Mouse (Mus musculus) lung, postnatal 4 days (tissue): ENCODE measurements around the gene Hsd17b2.
"Not testable (repeated sequence)": the region's sequence is repeated elsewhere in the genome, so short reads cannot be mapped to it uniquely, and the experiment has no call there.

Experiments
- DNase-seq, 2 experiments: peaks; one replicate each; pipeline ENCODE4 v3.0.0; 2021

The Hsd17b2 gene

DNA sequence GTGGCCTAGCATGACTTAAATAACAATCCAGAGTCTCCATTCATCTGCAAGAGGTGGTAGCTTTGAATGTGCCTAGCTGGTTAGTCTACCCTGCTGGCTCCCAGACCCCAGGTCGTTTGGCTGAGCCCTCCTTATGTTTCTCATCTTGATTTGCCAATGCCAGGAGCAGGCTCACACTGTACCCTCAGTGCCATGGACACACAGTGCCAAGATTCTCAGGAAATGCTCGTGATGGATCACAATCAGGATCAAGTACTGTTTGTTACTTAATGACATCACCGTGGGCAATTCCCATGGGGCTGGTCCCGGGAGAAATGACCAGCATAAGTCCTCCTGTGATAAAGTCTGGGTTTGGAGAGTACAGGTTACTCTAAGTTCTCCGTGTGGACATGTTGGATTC, 14.2 kb downstream of the Hsd17b2 start:
- no peak for DNase-seq

DNA sequence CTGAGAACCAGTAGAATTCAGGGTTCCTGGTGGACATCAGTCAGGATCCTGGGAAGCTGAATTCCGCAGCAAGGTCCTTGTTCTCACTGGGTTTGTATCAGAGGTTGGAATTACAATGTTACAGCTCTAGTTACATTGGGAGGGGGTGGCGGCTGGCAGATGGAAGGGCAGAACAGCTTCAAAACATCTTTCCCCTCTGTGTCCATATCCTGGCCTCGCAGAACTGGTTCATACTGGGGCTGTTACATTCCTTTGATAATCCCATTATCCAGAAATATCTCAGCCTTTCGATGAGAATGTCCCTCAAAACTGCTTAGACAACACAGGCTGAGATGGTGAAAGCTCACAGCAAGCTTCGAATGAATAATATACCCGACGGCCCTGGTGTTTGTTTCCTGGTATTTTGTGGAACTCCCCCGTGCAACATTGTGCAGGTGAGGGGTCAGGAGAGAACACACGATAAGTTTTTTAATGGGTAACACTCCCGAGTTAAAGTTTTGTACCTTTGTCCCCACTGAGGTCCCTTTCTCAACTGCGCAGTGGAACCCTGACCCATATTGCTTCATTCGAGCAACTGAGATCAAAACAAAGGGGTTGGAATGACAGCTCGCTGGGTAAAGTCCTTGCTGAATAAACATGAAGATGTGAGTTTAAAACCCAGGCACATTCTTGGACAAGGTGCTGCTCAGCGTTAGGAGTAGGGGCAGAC, 16.6 kb downstream of the Hsd17b2 start:
- no peak for DNase-seq

DNA sequence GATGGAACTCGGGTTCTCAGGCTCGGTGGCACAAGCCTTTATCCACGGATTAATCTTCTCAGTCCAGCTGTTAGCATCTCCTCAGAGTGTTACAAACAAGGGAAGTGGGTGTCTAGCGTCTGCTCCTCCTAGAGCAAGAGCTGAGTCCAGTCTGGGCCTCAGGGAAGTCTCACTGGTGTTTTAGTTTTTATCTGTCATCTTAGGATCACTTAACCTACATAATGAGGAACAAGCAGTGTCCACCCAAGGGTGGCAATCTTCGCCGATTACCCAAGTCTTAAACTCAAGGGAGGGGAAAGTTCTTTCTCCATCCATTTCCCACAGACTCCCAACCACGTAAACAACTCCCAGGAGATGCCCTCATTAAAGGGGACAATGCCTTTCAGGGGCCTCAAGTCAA, 24.8 kb downstream of the Hsd17b2 start:
- DNase-seq, result no peak

DNA sequence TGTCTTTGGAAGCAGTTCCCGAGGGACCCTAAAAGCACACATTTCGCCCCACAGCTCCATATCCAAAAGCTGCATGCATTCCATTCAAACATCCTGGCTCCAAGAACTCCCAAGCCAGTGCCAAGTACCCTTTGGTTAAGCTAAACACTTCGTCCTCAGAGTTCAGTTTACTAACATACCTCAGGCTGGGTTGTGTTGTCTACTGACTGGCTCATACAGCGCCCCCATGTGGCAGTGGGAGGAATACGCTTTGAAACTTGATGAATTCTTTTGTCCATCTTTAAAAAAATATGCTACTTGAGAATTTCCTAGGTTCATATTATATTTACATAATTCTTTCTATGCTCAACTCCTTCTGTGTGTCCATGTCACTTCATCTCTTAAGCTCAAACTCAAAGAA, 25.9 kb downstream of the Hsd17b2 start:
- peak; percentile 24 to 31 for DNase-seq

DNA sequence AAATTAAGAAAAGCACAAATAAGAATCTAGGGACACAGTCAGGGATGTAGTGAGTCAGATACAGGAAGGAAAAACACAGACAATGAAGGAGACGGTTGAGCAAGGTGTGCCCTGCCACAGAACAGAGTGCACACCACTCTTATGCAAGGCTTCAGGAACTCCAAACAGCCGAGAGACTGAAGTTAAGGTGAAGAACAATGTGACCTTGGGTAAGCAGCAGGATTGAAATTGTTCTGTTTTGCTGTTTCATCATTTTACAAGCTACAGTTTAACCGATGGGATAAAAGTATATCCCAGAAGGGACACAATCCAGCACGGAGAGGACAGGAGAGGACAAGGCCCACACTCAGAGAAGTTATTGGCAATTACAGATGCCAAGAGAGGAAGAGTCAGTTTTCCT, 26.5 kb downstream of the Hsd17b2 start:
- no peak for DNase-seq

DNA sequence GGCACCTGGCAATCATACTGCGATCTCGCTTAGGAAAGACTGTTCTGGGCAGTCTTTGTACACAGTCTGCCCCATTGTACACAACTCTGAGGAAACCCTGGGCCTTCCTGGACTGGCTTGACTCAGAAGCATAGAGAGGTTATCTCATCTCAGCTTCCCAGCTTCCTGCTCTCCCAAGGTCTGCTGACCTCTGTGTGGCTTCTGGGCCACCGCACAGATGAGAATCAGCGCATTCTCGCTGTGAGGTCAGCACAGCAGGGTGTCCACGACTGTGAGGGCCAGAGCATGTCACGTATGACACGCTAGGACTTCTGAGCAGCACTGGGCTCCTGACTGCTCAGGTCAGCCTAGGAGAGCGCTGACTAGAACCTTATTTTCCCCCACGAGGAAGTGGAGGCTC, 29.3 kb downstream of the Hsd17b2 start:
- DNase-seq, result no peak

DNA sequence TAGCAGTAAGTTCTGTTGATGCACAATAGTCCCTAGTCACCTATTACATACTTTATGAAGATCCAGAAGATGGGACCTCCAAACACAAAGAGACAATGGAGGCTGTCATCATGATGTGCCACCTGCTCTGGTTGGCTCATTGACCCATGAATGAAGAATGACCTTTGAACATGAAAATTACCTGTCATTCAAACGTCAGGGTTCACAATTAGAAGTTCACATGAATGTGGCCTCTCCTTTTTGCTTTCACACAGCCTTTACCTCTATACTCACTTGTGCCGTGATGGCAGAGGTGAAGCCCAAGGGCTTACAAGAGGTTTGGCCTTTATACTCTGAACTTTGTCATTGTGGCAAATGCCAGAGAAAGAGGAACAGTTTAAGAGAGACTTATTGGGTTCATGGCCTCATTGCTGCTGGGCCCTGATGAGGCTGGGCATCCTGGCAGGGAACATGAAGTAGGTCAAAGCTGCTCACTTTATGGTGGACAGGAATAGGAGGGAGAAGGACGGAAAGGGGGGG, 35.0 kb downstream of the Hsd17b2 start:
- no peak for DNase-seq

DNA sequence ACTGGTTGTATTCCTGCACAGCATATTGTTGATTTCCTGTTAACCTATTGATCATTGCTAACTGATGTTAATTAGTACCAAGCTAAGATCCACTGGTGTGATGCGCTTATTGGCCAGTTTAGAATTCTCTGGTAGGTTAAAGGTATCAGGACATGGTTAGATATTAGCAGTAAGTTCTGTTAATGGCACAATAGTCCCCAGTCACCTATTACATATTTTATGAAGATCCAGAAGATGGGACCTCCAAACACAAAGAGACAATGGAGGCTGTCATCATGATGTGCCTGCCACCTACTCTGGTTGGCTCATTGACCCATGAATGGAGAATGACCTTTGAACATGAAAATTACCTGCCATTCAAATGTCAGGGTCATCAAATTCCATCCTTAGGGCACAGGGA, 36.5 kb downstream of the Hsd17b2 start:
- not testable (repeated sequence) for DNase-seq

DNA sequence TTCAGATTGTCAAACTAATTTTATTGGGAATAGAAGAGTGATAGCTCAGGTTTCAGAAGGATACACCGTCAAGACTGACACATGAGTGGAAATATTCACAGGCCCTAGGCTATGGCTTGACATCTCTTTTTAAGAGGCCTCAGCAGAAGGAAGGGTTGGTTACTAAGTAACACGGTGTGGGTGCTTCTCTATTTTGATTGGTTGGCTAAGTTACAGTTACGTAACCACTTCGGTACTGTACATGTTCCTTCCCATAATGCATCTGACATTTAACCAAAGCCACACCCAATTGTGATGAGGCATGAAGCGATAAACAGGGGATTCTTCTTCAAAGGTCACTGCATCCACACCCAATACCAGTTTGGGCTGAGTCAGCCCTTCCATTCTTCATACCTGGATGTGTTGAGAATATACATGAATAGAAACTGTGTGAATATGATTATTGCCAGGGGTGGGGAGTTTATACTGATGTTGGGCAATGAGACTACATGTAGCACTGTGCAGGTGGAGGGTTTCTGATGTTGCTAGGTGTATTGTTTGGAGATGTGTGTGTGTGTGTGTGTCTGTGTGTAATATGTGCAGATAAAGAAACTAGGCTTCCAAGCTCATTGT, 38.8 kb downstream of the Hsd17b2 start:
- no peak for DNase-seq

DNA sequence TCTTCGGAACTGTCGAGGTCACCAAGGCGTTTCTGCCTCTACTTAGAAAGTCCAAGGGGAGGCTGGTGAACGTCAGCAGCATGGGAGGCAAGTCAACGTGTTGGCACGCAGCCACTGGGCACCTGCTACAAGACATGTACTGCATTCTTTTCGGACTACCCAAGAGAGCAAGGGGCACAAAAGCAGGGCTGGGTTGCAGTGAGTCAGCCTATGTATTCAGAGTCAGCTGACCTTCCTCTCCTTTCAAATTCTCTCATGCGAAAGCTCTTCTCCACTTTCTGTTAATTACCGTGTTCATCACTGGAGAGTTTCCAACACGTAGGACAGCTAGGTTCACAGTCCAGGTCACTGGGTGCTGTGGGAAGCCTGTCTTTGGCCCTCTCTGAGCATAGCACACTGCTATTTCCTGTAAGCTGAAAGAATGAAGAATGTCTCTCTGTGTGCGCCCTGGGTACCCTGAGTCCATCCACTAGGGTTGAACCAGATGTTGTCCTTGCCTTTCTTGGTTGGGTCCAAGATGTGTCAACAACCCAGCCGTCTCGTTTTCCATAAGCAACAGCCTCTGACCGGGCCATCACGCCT, 40.8 kb downstream of the Hsd17b2 start:
- no peak for DNase-seq

DNA sequence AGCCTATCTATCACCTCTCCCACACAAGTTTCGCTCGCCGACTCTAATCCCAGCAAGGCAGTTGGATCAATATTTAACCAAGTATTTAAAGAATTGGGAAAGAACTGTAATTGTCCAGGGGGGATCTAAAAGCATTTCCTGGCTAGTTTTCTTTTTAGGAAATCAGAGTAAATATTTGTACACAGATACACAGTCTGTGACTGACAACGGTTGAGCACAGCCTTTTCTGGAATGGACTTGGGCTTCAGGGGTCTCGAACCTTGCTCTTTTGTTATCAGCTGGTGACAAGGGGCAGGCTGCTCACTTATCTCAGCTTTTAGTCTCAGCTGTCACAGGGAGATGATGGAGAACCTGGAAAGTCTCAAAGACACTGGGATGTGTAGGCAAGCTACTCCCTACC, 44.9 kb downstream of the Hsd17b2 start:
- no peak for DNase-seq

DNA sequence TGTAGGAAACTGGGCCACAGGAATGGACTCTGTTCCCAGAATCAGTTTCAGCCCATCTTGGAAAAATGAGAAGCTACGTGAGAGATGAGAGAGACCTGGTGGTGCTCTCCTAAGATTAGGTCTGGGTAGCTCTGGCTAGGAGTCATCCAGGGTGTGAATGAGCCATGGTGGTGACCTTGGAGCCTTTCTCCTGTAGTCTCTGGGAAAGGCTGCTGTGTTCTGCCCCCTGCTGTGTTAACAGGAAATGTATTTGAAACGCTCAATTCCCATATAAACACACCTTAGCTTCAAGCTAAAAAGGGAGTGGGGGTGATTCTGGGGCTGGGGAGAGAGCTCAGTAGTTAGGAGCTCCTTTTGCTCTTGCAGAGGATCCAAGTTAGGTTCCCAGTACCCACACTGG, 45.7 kb downstream of the Hsd17b2 start:
- no peak for DNase-seq

DNA sequence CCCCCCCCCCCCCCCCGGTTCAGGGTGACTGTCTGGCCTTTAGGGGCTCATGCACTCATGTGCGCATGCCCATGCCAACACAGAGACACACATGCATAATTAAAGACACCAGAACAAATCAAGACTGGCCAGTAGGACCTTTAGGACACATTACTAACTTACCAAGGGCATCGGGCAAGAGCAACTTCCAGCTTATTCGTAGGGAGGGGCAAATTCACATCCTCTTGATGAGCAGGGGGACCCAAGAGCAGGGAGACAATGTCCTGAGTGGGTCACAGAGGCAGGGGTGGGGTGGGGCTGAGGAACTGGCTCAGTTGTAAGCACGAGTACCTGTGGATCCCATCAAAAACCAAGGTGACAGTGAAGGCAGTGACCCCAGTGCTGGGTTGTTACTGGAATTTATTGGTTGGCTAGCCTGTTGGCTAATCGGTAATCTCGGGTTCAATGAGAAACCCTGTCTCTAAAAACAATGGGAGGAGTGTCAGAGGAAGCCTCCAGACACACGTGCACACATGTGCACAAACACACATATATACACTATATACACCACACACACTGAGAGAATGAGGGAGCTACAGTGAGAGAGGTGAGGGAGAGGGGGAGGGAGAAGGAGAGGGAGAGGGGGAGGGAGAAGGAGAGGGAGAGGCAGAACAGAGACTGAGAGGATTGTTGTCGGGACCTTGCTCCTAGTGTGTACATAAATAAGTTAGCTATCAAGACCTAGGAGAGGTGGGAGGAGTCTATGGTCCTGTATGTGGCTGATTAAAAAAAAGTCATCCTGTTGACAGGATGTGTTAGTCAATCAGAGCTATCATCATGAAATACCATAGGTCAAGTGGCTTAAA, 46.4 kb downstream of the Hsd17b2 start:
- DNase-seq, result no peak

DNA sequence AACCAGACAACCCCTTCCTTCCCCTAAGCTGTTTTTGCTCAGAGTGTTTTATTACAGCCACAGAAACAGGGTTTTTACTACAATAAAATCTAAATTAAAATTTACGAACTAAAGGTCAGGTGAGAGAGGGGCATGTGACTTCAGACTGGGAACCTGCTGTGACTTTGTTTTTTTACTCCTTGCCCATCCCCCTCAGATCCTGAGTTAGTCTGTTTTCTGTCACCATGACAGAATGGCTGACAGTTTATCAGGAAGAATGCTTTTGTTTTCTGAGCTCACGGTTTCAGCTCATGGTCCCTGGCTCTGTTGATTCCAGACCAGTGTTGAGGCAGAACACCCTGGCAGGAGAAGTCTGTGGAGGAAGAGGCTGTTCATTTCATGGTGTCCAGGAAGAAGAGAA, 47.7 kb downstream of the Hsd17b2 start:
- no peak for DNase-seq

DNA sequence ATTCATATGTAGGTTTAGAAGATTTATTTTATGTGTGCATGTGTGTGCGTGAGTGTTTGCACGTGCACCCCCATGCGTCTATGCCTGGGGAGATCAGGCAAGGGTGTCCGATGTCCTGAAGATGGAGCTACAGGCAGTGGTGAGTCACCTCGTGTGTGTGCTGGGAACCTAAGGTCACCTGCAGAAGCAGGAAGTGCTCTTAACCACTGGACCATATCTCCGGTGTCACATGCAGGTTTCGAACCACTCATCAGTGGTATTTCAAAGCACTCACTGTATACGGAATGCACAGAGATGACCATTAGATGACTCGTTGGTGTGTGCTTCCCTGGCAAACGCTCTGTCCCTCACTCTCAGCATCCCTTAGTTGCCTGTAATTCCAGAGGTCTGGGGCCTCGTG, 56.2 kb downstream of the Hsd17b2 start:
- no peak for DNase-seq

DNA sequence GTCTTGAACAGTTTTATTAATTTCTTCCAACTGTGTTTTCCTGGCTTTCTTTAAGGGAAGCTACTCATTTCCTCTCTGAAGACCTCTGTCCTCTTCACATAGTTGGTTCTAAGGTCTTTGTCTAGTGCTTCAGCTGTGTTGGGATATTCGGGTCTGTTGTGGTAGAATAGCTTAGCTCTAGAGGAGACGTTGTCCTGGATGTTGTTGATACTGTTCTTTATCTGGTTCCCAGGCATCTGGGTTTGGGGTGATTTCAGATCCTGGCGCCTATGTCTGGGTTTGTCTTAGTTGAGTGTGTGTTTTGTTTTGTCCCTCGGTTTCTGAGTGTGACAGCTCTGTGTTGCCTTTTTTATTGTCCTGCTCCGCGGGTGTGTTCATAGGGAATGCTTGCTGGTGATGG, 61.1 kb downstream of the Hsd17b2 start:
- no peak for DNase-seq

DNA sequence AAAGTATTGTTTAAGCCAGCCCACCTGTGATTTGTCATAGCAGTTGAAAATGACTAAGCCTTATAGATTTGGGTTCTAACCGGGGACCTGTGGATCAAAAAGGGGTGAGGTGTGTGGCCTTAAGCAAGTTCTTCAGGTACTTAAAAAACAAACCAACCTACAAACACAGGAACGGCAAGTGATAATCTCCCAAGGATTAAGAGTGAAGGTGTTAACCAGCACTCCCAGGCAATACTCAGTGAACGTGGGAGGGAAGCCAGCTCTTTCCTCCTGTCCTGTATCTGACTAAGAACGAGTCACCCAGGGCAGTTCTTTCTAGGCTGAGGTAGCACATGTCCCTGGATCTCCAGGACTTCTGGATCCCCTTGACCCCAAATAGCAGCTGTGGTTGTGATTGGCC, 62.9 kb downstream of the Hsd17b2 start:
- no peak for DNase-seq

DNA sequence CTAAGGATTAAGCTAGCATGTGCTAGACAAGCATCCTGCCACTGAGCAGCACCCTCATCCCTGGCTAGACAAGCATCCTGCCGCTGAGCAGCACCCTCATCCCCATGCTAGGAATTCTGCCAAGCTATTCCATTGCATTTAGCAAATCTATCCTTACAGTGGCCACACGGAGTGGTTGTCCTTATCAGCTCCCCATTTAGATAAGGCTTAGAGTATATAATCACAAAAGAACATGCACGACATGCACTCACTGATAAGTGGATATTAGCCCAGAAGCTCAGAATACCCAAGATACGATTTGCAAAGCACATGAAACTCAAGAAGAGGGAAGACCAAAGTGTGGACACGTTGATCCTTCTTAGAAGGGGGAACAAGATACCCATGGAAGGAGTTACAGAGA, 64.2 kb downstream of the Hsd17b2 start:
- DNase-seq, result no peak

DNA sequence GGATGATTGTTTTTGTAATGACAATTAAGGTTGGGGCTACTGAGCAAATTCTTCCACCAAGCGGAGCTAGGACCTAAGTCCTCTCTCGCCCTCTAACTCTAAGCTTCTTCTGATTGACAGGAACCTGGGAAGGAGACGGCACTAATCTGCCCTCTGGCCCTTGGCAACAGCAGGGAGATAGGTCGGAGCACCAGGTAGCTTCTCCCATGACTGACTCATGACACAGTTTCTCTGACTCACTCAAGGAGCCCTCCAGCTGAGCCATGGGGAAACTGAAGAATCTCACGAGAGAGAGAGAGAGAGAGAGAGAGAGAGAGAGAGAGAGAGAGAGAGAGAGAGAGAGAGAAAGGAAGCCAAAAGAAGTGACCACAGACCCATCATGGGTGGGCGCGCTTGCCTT, 67.3 kb downstream of the Hsd17b2 start:
- no peak for DNase-seq

DNA sequence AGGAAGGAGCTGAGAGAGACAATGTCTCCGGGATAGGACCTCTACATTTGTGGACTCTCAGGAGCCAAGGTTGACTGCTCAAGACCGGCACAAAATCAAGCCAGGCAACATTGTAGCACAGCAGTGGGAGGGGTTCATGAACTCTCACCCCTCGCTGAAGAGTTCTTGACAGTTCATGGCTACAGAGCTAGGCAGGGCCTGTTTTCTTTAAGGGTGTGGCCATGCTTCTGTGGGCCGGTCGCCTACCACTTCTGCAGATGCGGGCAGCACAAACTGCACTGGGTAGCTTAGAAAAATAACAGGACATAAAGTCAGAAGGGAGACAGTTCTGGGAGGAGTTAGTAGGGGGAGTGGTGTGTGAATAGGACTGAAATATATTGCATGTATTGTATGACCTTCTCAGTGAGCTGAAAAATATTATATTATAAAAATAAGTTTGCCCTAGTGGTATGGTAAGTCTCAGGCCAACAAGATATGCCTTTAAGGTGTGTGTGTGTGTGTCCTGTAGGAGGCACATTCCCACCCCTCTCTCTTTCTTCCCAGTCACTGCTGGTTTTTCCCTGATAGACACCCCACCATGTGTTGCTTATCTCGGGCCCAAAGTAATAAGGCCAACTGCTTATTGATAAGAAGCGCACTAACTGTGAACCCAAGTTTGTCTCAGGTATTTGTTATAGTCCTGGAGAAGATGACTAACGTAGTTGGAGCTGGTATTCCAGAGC, 69.6 kb downstream of the Hsd17b2 start:
- DNase-seq, result no peak

DNA sequence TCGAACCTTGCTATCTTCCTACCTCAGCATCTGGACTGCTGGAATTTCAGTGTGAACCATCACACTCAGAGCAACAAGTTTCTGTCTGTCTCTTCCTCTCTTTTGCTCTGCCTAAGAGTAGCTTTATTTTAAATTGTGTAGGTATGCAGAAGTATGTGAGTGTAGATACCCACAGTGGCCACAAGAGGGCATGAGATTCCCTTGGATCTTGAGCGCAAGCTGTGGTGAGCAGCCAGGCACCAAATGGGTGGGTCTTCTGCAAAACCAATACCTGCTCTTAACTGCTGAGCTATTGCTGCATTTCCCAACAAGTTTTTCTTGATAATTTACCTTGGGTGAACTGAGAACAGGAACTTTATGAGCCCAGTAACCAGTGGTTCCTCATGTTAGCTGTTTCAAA, 70.4 kb downstream of the Hsd17b2 start:
- peak in 1 of 2 experiments; percentile 45 for DNase-seq

DNA sequence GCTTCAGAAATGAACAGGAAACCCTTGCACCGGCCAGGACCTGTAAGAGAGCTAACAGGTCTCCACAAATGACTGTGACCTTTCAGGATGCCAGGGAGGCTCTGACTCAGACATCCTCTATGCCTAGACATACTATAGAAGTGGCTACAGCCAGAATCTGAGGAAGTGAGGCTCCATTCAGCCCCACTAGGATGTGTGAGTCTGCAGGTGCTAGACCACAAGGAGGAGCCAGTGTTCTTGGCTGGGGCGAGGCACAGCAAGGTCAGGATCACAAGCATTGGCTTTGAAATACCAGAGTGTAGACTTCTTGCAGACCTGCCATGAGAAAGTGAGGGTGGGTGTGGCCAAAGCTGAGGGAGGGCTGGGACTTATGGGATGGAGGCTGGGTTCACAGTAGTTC, 70.9 kb downstream of the Hsd17b2 start:
- peak; percentile 19 to 26 for DNase-seq

DNA sequence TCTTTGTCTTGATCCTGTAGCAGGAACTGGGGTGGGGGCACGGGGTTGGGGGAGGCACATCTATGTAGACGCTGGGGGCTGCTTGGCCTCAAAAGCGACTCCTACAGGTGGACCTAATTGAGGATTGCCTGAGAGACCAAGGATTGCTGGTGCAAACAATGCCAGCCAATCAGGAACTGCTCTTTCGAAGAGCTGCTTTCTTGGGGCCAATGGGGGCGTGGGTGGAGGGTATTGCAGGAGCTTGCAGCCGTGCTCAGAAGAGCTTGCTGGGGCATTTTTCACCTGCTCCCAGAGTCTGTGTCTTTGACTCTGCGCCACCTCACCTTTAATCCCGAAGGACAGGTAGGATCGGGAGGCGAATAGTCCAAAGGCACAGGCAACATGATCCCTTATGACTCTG, 73.9 kb downstream of the Hsd17b2 start:
- DNase-seq, result no peak
